Mouse (Mus musculus) kidney, adult 2 months (tissue): ENCODE measurements around the gene Bex1. TPM values are rescaled to one million over a fixed set of nuclear protein-coding genes. Genes with fewer than 3 reads are reported as not detected.

Experiments used
- DNase-seq: peaks from one replicate; pipeline ENCODE4 v3.0.0; 2021
- H3K27ac ChIP-seq: fragments of 200-500 bp; 2 replicates; pipeline ENCODE4 v1.5.1; 2012; ENCODE audit warnings: low read depth, low read length, control low read depth, inconsistent platforms; ENCODE audit not compliant: insufficient read depth
- H3K27me3 ChIP-seq: fragments of 200-500 bp; replicated peaks from 2 replicates; pipeline ENCODE4 v1.6.1; 2012; ENCODE audit warnings: mild to moderate bottlenecking, moderate library complexity, low read length, inconsistent platforms; ENCODE audit not compliant: control insufficient read depth, insufficient read depth
- H3K36me3 ChIP-seq: fragments of 200-500 bp; 2 replicates; pipeline ENCODE4 v1.6.1; 2012; ENCODE audit warnings: mild to moderate bottlenecking, moderate library complexity, low read length, inconsistent platforms; ENCODE audit not compliant: control insufficient read depth, insufficient read depth
- H3K4me1 ChIP-seq: fragments of 200-500 bp; 2 replicates; pipeline ENCODE4 v1.6.1; 2011; ENCODE audit warnings: low read length; ENCODE audit not compliant: control insufficient read depth, insufficient read depth
- H3K4me3 ChIP-seq: fragments of 200-500 bp; 2 replicates; pipeline ENCODE4 v1.5.1; 2011; ENCODE audit warnings: mild to moderate bottlenecking, low read depth, low read length, control low read depth; ENCODE audit not compliant: insufficient read depth
- CTCF ChIP-seq: fragments of 200-500 bp; conservative IDR thresholded peaks from 2 replicates; pipeline ENCODE4 v1.5.1; 2011; ENCODE audit warnings: low read depth, mild to moderate bottlenecking, control low read depth, low read length, moderate library complexity, mixed read lengths; ENCODE audit not compliant: insufficient read depth, insufficient read length
- POLR2A ChIP-seq: fragments of 200-500 bp; IDR thresholded peaks from one replicate; pipeline ENCODE4 v1.6.1; 2011; ENCODE audit warnings: low read depth, low read length, control low read depth
- WGBS: fragments of 180-500 bp; shearing (Covaris S2); methylation state at CpG from one replicate; pipeline ENCODE4 v1.1.7; 2018; 5-methylcytosine and 5-hydroxymethylcytosine counted together
- polyA plus RNA-seq: library from polyadenylated mRNA; depleted of rRNA; stranded (reverse); fragments of >200 nt; gene quantifications from 2 replicates; pipeline ENCODE4 v1.2.3, GENCODE M21; 2012; rRNA removed

Bex1 gene
- polyA plus RNA-seq, 1 experiment, result 6.3 TPM

DNA sequence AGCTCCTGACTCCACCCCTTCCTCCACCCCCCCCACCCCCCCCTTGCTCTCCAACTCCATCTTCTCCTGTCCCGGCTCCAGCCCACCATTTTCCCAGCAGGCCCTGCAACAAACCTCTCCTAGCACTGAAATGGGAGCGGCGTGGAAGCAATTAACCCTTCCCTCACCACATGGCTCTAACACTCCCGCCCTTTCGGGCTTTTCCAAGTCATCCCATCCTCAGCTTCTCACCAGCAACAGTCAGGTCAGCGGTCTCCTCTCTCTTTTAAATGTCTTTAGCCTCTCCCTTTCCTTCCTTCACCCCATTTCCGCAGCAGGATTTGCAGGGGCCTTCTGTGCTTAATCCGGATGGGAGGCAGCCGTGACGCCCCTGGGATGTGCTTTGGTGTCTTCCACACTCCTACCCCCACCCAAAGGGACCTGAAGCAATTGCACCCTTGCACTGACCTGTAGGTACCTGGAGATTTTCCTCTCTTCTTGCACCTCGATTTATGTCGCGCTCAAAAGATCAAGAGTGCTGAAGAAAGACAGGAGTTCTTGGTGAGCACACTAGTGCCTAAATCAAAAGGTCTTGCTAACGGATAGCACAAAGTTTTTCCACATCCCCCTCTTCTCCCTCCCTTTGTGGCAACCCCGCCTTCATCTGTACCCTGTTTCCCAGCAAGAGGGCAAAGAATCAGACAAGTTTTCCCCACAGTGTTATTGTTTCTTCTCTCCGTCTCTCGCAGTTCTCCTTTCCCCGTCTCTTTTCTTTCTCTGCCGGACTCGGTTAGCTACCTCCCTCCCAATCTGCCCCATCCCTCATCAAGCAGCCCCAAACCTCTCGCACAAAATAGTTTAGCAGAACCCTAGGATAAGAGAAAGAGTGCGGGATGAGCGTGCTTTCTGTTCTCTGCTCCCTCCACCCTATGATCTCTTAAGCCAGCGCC lies 43.9 kb downstream of the Bex1 start:
- no peaks in the 10 kb centered on the region for H3K4me1 ChIP-seq
- TF ChIP-seq CTCF (no peak), POLR2A (no peak)
- H3K27ac ChIP-seq, result peak overlapping the region; percentile 78
- no peaks in the 10 kb centered on the region for H3K27me3 ChIP-seq
- under 1% methylated on average over 24 of the region's 24 CpGs for WGBS
- peak overlapping the region; percentile 75 for H3K4me3 ChIP-seq
- no peaks in the 10 kb centered on the region for H3K36me3 ChIP-seq
- DNase-seq, result peak; percentile 60

DNA sequence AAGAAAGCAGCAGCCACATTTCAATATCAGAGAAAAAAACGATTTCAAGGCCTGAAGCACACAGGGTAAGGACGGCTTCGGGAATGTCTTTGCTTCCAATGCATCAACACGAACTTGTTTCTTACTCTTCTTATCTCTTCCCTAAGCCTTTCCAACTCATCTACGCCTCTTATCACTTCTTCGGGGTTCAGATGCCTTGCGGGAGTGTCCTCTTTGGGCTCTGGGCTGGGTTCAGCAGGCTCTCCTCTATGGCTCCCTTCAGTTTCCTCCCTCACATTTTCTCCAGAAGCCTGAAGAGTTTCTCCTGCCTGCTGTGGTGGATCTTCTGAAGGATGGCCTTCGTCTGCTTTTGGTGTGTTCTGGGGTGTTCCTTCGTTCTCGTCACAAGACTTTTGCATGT lies 44.7 kb downstream of the Bex1 start:
- Histone ChIP-seq H3K4me3 (no peak overlapping the region), H3K36me3 (no peaks in the 10 kb centered on the region), H3K27me3 (no peaks in the 10 kb centered on the region), H3K27ac (no peak overlapping the region), H3K4me1 (no peaks in the 10 kb centered on the region)
- 52% methylated on average over 10 of the region's 10 CpGs for WGBS
- TF ChIP-seq CTCF, result no peak
- DNase-seq, result no peak

Other genes starting within 250 kb of the Bex1 start
- gene Arxes2, start 221.7 kb downstream of the Bex1 start, polyA plus RNA-seq, result 5.1 and 6.3 TPM in 2 replicates
- gene Arxes1, start 182.1 kb downstream of the Bex1 start, polyA plus RNA-seq, result 0.53 and 1.3 TPM in 2 replicates
- 0.62 and 1.5 TPM in 2 replicates for gene Bex2, start 147.3 kb downstream of the Bex1 start, polyA plus RNA-seq
- not detected in 2 replicates for gene Nxf3, start 130.3 kb downstream of the Bex1 start, polyA plus RNA-seq
- gene Bex4, start 76.5 kb downstream of the Bex1 start, polyA plus RNA-seq, result 6.5 and 13.6 TPM in 2 replicates
- gene Tceal8, start 43.2 kb downstream of the Bex1 start, polyA plus RNA-seq, result 10.7 and 20.3 TPM in 2 replicates
- 0.20 and 0.39 TPM in 2 replicates for gene Tceal5, start 11.6 kb downstream of the Bex1 start, polyA plus RNA-seq
- not detected in 2 replicates for gene Tceal7, start 734 bp downstream of the Bex1 start, polyA plus RNA-seq
- gene Tceal9, start 29.6 kb upstream of the Bex1 start, polyA plus RNA-seq, result 11.9 and 25.6 TPM in 2 replicates
- gene Bex3, start 54.7 kb upstream of the Bex1 start, polyA plus RNA-seq, result 41.5 and 51.1 TPM in 2 replicates